Mouse (Mus musculus) ES-Bruce4 (cell line): ENCODE data around the gene Wfs1. TPM values are rescaled to one million over a fixed set of nuclear protein-coding genes. Genes with fewer than 3 reads are reported as not detected.
"Not testable (repeated sequence)": the region's sequence is repeated elsewhere in the genome, so short reads cannot be mapped to it uniquely, and the experiment has no call there.

Experiments used
- H3K27ac ChIP-seq: 2 replicates; pipeline ENCODE4 v1.5.1; 2012; ENCODE audit warnings: low read length, inconsistent platforms; ENCODE audit not compliant: insufficient read depth
- H3K27me3 ChIP-seq: 2 replicates; pipeline ENCODE4 v1.6.1; 2012; ENCODE audit warnings: mild to moderate bottlenecking, low read length, inconsistent platforms; ENCODE audit not compliant: control insufficient read depth, poor library complexity, insufficient read depth, severe bottlenecking
- H3K36me3 ChIP-seq: 2 replicates; pipeline ENCODE4 v1.6.1; 2012; ENCODE audit warnings: inconsistent platforms, mild to moderate bottlenecking, low read length, moderate library complexity; ENCODE audit not compliant: control insufficient read depth, poor library complexity, insufficient read depth, severe bottlenecking
- H3K4me1 ChIP-seq: one replicate; pipeline ENCODE4 v1.8.1; 2011; ENCODE audit warnings: low read length; ENCODE audit not compliant: control insufficient read depth, insufficient read depth
- H3K4me3 ChIP-seq: 2 replicates; pipeline ENCODE4 v1.5.1; 2011; ENCODE audit warnings: low read depth, mild to moderate bottlenecking, low read length
- H3K9ac ChIP-seq: 2 replicates; pipeline ENCODE4 v1.6.1; 2012; ENCODE audit warnings: low read depth, mild to moderate bottlenecking, inconsistent platforms; ENCODE audit not compliant: poor library complexity, severe bottlenecking
- H3K9me3 ChIP-seq: replicated peaks from 2 replicates; pipeline ENCODE4 v1.6.1; 2012; ENCODE audit warnings: mild to moderate bottlenecking, low read length, inconsistent platforms; ENCODE audit not compliant: control insufficient read depth, poor library complexity, insufficient read depth, severe bottlenecking
- CTCF ChIP-seq: IDR thresholded peaks from one replicate; pipeline ENCODE4 v1.8.1; 2011; ENCODE audit warnings: low read depth, low read length
- EP300 ChIP-seq: IDR thresholded peaks from 2 replicates; pipeline ENCODE4 v1.6.1; 2011; ENCODE audit warnings: low read depth, low read length; ENCODE audit not compliant: insufficient read depth
- POLR2A ChIP-seq: IDR thresholded peaks from one replicate; pipeline ENCODE4 v1.8.1; 2011; ENCODE audit warnings: low read length; ENCODE audit not compliant: insufficient read depth
- polyA plus RNA-seq: library from polyadenylated mRNA; stranded (reverse); fragments of >200 nt; gene quantifications from 2 replicates; pipeline ENCODE4 v1.2.4, GENCODE M21; 2011; ENCODE audit warnings: low read depth; ENCODE audit not compliant: missing spikeins, insufficient read depth, insufficient read length

The Wfs1 gene
- polyA plus RNA-seq, 1 experiment, result 10.1 TPM

- H3K9me3 ChIP-seq, result no peaks in the 10 kb centered on the region
- TF ChIP-seq POLR2A, result no peak
- TF ChIP-seq EP300, result no peak
- no peak for TF ChIP-seq CTCF
- H3K4me1 ChIP-seq, result no peaks in the 10 kb centered on the region
- H3K27ac ChIP-seq, result no peak overlapping the region
- H3K4me3 ChIP-seq, result peak overlapping the region; percentile 87
- H3K36me3 ChIP-seq, result no peaks in the 10 kb centered on the region
- H3K27me3 ChIP-seq, result no peaks in the 10 kb centered on the region
- peak overlapping the region; percentile 20 for H3K9ac ChIP-seq
These were observed 39.7 kb upstream of the Wfs1 start for GRCm38 (mm10) chr5:37028486-37029311.

- no peaks in the 10 kb centered on the region for H3K9me3 ChIP-seq
- H3K4me3 ChIP-seq, result peak overlapping the region; percentile 87
- H3K27me3 ChIP-seq, result no peaks in the 10 kb centered on the region
- no peaks in the 10 kb centered on the region for H3K4me1 ChIP-seq
- no peak overlapping the region for H3K27ac ChIP-seq
- TF ChIP-seq EP300, result no peak
- no peak for TF ChIP-seq POLR2A
- TF ChIP-seq CTCF, result no peak
- H3K9ac ChIP-seq, result peak overlapping the region; percentile 20
- no peaks in the 10 kb centered on the region for H3K36me3 ChIP-seq
These were observed 39.1 kb upstream of the Wfs1 start for GRCm38 (mm10) chr5:37028104-37028485.

DNA sequence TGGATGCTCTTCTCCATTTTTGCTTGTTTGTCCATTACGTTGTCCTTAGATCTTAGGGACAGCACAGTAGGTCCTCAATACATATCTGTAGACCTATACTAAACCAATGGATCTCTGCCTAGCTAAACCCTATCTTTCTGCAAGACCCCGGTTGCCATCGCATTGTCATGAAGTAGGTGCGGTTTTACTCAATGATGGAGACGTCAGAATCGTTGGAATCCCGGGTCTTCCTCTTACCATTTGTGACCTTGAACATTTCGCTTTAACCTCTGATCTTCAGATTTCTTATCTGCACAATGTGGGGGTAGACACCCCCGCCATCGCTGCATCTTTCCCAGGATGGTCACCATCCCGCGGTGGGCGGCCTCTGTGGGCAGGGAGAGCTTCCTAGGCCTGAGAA is 38.7 kb upstream of the Wfs1 start:
- H3K27ac ChIP-seq, result no peak overlapping the region
- H3K4me1 ChIP-seq, result no peaks in the 10 kb centered on the region
- no peaks in the 10 kb centered on the region for H3K36me3 ChIP-seq
- peak overlapping the region; percentile 66 for H3K4me3 ChIP-seq
- H3K9ac ChIP-seq, result no peak overlapping the region
- TF ChIP-seq POLR2A (no peak), EP300 (no peak), CTCF (no peak)
- no peaks in the 10 kb centered on the region for H3K27me3 ChIP-seq
- H3K9me3 ChIP-seq, result no peaks in the 10 kb centered on the region

DNA sequence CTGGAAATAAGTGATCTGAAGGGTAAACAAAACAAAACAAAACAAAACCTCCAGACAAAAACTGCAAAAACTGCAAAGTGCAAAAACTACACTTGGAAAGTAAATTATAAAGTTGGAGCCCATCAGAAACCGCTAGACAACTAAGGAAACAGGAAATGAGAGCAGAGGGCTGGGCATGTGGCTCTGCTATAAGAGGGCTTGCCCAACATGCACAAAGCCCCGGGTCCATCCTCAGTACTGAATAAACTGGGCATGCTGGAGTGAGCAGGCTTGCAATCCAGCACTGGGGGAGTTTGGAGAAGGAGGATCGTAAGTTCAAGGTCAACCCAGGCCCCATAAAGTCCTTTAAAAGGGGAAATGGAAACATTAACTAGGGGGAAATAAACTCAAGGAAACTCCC is 28.2 kb upstream of the Wfs1 start:
- H3K4me3 ChIP-seq, result no peak overlapping the region
- no peaks in the 10 kb centered on the region for H3K36me3 ChIP-seq
- no peak for TF ChIP-seq CTCF
- no peak for TF ChIP-seq EP300
- no peaks in the 10 kb centered on the region for H3K4me1 ChIP-seq
- no peaks in the 10 kb centered on the region for H3K9me3 ChIP-seq
- no peak overlapping the region for H3K9ac ChIP-seq
- H3K27ac ChIP-seq, result no peak overlapping the region
- no peaks in the 10 kb centered on the region for H3K27me3 ChIP-seq

GRCm38 (mm10) chr5:37015612-37016310 is 26.8 kb upstream of the Wfs1 start:
- Histone ChIP-seq H3K9me3 (no peaks in the 10 kb centered on the region), H3K27ac (no peak overlapping the region), H3K9ac (no peak overlapping the region), H3K27me3 (no peaks in the 10 kb centered on the region), H3K4me3 (no peak overlapping the region), H3K36me3 (no peaks in the 10 kb centered on the region), H3K4me1 (no peaks in the 10 kb centered on the region)
- TF ChIP-seq CTCF (no peak), EP300 (no peak), POLR2A (no peak)

- no peak overlapping the region for H3K9ac ChIP-seq
- H3K9me3 ChIP-seq, result no peaks in the 10 kb centered on the region
- no peaks in the 10 kb centered on the region for H3K36me3 ChIP-seq
- no peak overlapping the region for H3K27ac ChIP-seq
- no peaks in the 10 kb centered on the region for H3K4me1 ChIP-seq
- no peak for TF ChIP-seq EP300
- TF ChIP-seq CTCF, result no peak
- TF ChIP-seq POLR2A, result no peak
- H3K27me3 ChIP-seq, result no peaks in the 10 kb centered on the region; the same call in 1 of the 2 replicates
- H3K4me3 ChIP-seq, result no peak overlapping the region
These were observed 21.8 kb upstream of the Wfs1 start for GRCm38 (mm10) chr5:37010666-37011317.

GRCm38 (mm10) chr5:37009761-37010160 is 20.8 kb upstream of the Wfs1 start:
- H3K4me1 ChIP-seq, H3K27me3 ChIP-seq, H3K27ac ChIP-seq, H3K4me3 ChIP-seq, H3K36me3 ChIP-seq, H3K9ac ChIP-seq, H3K9me3 ChIP-seq: not testable (repeated sequence)
